Mouse (Mus musculus): ENCODE data around the gene Uts2r.

Uts2r gene

DNA sequence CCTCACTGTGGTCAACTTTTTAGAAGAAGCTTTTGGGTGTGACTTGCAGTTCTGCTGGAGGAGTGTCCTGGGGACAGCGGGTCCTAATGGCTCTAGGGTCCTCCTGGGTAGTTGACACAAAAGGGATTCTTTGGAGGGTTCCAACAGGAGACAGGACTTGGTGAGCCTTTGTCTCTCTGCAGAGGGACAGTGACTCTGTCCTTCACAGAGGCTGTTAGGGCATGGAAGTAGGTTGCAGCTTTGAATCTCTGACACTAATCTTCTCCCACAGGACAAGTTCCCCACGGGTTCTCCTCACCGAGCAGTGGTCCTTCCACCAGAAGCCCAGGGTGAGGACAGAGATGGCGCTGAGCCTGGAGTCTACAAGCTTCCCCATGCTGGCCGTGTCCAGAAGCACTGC is at the start of gene Uts2r:
Gene Uts2r (plus strand): TSS at position 301 of the 400 bp plus-strand sequence.
- no peak for DNase-seq (ENCODE audit: low read depth, low spot score)

- no peak for DNase-seq (ENCODE audit: low read depth, low spot score)
Observed at GRCm38 (mm10) chr11:121111051-121111450, 49.0 kb upstream of the Uts2r start.

GRCm38 (mm10) chr11:121111601-121112000 is 48.5 kb upstream of the Uts2r start:
- no peak for DNase-seq (ENCODE audit: low read depth, low spot score)

DNA sequence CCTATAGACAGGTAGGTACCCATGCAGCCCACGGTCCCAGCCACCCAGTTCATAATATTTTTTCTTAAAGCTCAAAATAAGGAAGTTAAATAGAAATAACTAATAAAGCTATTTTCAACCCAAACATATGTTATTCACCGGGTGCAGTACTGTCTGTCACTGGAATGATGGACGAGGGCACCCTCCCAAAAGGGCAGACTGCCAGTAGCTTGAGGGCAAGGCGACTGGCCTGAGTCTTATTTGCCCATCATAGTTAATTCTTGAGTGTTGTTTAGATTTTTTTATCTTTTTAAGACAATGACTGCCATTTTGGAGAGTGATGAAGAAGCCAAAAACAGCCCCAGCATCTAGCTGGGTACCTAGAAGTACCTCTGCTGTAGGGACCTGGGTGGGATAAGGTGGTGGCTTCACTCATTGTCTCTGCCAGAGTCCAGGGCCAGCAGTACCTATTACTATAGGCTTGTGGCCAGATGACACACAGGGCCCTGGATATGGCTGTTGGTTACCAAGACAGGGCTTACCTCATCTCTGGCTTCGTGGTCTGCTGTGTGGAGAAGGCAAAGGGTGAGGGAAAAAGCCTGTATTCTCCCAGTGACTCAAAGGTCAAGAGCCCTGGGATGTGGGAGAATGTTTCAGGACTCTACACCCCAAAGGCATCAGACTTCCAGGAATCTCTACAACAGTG is 47.8 kb upstream of the Uts2r start:
- no peak for DNase-seq (ENCODE audit: low read depth, low spot score)

DNA sequence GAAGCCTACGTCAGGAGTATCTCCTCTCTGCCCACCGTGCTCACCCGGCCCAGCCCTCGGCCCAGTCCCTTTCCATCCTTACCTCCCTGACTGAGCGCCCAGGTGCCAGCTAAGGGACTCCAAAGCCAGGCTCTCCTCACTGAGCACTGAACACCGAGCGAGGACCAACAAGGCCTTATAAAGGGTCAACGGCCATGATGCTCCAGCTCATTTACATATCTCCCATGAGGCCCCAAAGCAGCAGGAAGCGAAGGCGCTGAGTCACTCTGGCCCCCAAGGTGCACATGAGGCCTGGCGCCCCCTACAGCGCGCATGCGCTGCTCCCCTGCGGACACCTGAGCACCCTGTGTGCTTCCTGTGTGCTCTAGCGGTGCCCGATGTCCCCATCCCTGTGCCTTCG is 42.0 kb upstream of the Uts2r start:
- DNase-seq (ENCODE audit: low read depth, low spot score) = no peak

DNA sequence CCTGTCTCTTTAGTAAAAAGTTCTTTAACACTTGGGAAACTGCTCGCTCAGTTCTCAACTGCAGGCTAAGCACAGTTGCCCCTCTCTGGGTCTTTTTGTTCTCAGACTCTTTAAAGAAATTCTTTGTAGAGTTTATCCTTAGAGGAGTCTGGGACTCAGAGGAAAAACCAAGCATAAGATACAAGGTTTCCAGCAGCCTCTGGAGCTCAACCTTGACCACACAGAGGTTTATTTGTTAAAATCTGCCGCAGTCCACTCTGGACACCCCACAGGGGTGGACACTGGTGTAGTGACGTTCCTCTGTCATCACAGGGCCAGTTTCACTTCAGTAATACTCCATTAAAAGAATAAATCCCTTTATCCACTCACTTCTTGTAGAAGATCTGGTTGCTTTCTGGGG is 41.5 kb upstream of the Uts2r start, which contains the start of gene Tex19.2:
Gene Tex19.2 (minus strand): TSS at position 101 of the 400 bp plus-strand sequence.
- no peak for DNase-seq (ENCODE audit: low read depth, low spot score)

DNA sequence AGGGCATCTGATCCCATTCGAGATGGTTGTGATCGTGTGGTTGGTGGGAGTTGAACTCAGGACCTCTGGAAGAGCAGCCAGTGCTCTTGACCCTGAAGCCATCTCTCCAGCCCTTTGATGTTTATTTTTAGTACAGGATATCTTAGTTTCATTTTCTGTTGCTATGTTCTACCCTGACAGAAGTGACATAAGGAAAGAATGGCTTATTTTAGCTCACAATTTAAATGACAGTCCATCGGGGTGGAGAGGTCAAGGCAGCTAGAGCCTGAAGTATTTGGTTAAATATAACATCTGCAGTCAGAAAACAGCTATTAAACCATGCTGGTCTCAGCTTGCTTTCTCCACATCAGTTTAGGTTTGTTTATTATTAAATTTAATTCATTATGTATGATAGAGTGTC is 38.9 kb upstream of the Uts2r start:
- DNase-seq (ENCODE audit: low read depth, low spot score) = no peak

- no peak for DNase-seq (ENCODE audit: low read depth, low spot score)
Observed at GRCm38 (mm10) chr11:121122024-121122670, 37.9 kb upstream of the Uts2r start.

- no peak for DNase-seq (ENCODE audit: low read depth, low spot score)
Observed at GRCm38 (mm10) chr11:121123438-121123837, 36.6 kb upstream of the Uts2r start.

GRCm38 (mm10) chr11:121125522-121126172 is 34.4 kb upstream of the Uts2r start:
- DNase-seq (ENCODE audit: low read depth, low spot score) = no peak

- DNase-seq (ENCODE audit: low read depth, low spot score) = no peak
Observed at GRCm38 (mm10) chr11:121126395-121126794, 33.7 kb upstream of the Uts2r start.

- DNase-seq (ENCODE audit: low read depth, low spot score) = no peak
Observed at GRCm38 (mm10) chr11:121127441-121127840, 32.6 kb upstream of the Uts2r start.

DNA sequence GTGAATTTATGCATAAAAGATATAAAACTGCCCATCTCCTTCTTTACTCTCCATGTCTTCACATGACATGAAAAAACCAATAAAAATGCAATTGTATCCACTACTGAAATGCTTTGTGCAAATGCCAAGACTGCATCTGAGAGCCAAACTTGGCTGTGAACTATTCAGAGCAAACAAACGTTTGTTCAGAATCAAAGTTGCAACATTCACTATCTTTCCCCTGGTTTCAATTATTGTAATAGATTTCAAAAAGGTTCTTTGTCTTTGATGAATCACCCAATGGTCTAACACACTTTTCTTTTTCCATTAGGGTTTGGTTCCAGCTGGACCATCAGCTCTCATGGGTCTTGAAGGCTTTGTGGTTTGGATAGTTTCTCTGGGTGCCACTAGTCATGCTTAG is 30.5 kb upstream of the Uts2r start:
- DNase-seq (ENCODE audit: low read depth, low spot score) = peak; percentile 5

DNA sequence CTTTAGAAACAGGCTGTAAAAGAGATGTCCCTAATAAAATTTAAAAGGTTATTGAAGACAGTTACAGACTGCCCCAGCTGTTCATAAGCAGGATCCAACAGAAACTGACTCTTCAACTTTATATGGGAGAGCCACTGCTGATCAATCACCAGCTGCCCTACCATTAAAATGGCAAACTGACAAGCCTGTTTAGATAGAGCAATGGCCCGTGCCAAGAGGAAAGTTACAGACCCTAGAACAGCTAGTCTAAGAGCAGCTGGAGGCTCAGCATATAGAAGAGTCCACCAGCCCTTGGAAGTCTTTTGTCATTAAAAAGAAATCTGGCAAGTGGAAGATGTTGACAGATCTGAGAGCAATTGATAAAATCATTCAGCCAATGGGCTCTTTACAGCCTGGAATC is 25.5 kb upstream of the Uts2r start:
- no peak for DNase-seq (ENCODE audit: low read depth, low spot score)

DNA sequence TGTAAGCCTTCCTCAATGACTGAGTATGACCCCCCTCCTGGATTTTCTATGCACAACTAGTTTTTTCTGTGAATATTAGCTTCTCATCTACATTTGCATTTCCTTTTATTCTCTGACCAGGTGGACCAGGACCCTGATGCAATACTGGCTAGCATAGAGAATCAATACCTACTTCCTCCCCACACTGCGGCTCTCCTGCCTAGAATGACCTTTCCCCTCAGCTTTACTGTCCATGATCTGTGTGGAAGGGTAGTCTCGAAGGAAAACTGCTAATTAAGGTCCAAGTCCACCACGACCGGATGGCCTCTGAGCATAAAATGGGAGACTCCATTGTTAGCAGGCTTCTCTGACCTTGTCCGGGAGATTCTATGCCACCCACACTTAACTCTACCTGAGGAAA is 22.4 kb upstream of the Uts2r start:
- DNase-seq (ENCODE audit: low read depth, low spot score) = no peak

GRCm38 (mm10) chr11:121138732-121139131 is 21.3 kb upstream of the Uts2r start:
- no peak for DNase-seq (ENCODE audit: low read depth, low spot score)

GRCm38 (mm10) chr11:121143325-121144015 is 16.6 kb upstream of the Uts2r start:
- no peak for DNase-seq (ENCODE audit: low read depth, low spot score)

- DNase-seq (ENCODE audit: low read depth, low spot score) = no peak
Observed at GRCm38 (mm10) chr11:121145865-121146264, 14.2 kb upstream of the Uts2r start, which contains the start of gene Tex19.1. TSS of gene Tex19.1 (plus strand) at chr11:121146143.

GRCm38 (mm10) chr11:121148193-121148592 is 11.9 kb upstream of the Uts2r start:
- DNase-seq (ENCODE audit: low read depth, low spot score) = no peak

DNA sequence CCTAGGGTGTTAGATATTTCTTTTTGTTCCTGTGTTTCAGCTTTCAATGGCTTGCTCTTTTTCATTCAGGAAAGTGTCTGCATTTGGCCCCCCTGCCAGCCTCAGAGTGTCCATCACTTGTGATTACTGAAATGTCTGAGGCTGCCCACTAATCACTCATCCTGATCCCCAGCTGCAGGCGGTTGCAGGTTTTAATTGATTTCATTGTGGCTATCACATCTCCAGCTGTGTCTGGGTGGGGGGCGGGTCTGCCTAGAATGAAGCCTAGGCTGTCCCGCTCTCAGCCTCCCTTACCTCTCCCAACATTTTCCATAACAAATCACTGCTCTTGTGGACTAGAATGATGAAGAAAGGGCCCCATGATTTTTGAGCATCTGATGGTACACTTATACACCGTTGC is 5.9 kb upstream of the Uts2r start:
- no peak for DNase-seq (ENCODE audit: low read depth, low spot score)

DNA sequence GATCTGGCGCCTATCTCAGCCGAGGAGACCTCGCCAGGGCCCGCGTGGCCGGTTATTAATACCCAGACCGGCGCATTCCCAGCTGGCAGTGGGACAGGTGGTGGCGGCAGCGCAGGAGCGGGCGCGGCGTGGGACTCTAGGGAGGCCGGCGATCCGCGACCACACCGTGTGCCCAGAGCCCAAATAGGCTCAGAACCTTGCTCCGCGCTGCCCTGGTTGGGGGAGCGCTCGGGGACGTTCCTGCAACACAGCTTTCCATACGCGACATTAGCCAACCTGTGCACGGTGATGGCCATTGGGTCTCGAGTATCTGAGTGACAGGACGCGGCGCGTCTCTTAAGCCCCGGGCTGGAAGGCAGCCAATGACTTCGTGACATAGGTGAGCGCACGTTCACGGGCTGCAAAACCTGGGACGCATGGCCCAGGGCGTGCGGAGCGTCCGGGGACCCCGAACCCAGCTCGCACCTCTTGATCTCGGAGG is 3.6 kb upstream of the Uts2r start:
- peak; percentile 72 for DNase-seq (ENCODE audit: low read depth, low spot score)

Measured in skeletal muscle tissue, adult 2 months (tissue).